Mouse (Mus musculus) thymus, postnatal 14 days (tissue): ENCODE data around the gene Zbtb40.

Experiments used
- DNase-seq: peaks from one replicate; pipeline ENCODE4 v3.0.0; 2021

Zbtb40 gene

GRCm38 (mm10) chr4:136969503-136970276 is 78.9 kb downstream of the Zbtb40 start:
- DNase-seq: no peak

GRCm38 (mm10) chr4:136969096-136969495 is 79.5 kb downstream of the Zbtb40 start:
- peak; percentile 5 for DNase-seq

DNA sequence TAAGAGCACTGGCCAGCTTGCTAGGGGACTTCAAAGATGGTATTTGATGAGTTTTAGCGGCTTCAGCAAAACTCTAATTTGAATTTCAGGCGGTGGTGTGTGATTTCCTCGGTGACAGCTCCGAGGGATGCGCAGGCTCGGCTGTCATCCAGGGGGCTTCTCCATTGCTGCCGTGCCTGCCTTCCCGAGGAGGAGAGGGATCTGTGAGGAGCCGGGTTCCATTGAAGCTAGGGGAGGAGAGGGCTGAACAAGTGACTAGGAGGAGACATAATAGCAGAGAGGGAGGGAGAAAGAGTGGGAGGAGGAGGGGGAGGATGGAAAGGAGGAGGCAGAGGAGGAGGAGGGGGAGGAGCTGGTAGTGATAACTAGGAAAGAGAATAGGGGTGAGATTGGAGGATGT is 81.1 kb downstream of the Zbtb40 start:
- DNase-seq: no peak

- no peak for DNase-seq
Measured at GRCm38 (mm10) chr4:136966493-136967390, 81.9 kb downstream of the Zbtb40 start.

- no peak for DNase-seq
Measured at GRCm38 (mm10) chr4:136964990-136965421, 83.6 kb downstream of the Zbtb40 start.

GRCm38 (mm10) chr4:136962447-136962846 is 86.2 kb downstream of the Zbtb40 start:
- DNase-seq: no peak

DNA sequence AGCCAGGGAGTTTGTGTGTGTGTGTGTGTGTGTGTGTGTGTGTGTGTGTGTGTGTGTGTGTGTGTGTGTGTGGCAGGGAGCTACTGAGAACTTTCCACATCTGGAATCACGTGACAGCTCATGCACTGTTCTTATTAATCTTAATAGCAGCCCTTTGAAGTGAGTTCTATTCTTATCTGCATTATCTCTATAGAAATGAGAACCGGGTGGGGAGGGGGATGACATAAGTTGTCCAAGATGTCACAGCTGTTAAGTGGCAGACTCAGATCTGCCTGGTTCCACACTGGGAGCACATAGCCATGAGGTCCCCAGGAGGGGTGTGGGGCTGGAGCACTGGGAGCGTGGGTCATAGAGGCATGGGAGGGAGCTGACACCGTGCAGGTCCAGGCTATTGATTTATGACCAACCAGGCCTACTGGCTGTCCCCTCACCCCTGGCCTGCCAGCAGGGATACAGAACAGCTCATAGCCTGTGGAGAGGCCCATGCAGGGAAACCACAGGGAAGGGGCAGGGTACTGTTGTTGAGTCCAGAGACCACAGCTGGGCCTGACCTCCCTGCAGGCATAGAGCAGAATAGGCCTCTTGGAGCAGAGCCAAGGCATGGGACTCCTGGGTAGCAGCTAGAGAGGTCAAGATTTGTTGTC is 86.8 kb downstream of the Zbtb40 start:
- no peak for DNase-seq

GRCm38 (mm10) chr4:136960581-136960980 is 88.0 kb downstream of the Zbtb40 start:
- no peak for DNase-seq

DNA sequence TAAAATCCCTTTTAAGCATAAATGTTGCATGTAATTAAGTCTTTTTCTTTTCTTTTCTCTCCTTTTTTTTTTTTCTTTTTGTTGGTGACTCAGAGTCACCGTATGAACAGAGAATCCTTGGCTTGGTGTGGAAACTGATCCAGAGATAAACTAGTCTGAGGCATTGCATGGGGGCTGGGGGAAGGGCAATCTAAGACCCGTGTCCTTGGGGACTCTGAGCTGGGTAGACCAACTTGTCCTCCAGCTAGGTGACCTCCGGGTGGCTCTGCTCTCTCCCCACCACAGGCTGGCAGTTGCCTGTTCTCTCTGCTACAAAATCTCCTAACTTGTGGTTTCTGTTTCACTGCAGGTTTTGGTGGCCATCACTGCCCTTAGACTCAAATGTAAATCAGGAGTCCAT is 88.5 kb downstream of the Zbtb40 start:
- no peak for DNase-seq

- no peak for DNase-seq
Measured at GRCm38 (mm10) chr4:136956751-136957446, 91.7 kb downstream of the Zbtb40 start, which contains the start of gene Epha8. TSS of gene Epha8 (minus strand) at chr4:136956816.

- DNase-seq: no peak
Measured at GRCm38 (mm10) chr4:136954562-136954961, 94.0 kb downstream of the Zbtb40 start.

GRCm38 (mm10) chr4:136949266-136949989 is 99.2 kb downstream of the Zbtb40 start:
- no peak for DNase-seq

DNA sequence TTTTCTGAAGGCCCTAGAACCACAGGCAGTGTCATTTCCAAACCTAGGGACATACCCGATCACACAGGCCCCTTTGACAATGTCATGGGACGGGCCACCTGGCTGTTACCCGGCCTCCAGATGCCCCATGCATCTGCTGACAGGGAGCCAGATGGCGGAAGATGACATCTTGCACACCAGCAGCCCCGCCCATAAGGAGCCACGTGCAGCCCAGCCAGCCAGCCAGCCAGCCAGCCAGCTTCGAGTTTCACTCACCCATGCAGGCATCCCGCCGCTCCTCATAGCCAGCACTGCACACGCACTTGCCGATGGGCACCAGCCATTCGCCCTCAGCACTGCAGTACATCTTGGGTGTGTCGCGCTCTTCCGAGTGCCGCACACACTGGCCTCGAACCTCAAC is 103.2 kb downstream of the Zbtb40 start:
- DNase-seq: no peak

GRCm38 (mm10) chr4:136944558-136945350 is 103.8 kb downstream of the Zbtb40 start:
- no peak for DNase-seq

DNA sequence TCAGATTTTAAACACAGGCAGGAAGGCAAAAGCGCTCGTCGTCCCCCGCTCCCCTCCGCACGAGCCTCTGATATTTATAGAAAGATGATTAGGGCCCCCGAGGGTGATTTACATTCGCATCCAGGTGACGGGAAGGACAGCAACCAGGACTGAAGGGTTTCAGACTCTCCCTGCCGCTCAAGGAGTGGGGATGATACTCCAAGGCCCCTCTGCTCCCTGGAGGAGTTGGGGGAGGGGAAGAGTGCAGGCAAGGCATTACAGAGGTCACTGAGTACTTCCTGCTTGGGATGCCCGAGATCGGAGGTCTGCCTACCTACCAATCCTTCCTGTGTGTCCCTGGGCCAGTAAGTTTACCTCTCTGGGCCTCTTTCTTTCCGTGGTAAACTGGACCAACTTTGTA is 105.4 kb downstream of the Zbtb40 start:
- no peak for DNase-seq

DNA sequence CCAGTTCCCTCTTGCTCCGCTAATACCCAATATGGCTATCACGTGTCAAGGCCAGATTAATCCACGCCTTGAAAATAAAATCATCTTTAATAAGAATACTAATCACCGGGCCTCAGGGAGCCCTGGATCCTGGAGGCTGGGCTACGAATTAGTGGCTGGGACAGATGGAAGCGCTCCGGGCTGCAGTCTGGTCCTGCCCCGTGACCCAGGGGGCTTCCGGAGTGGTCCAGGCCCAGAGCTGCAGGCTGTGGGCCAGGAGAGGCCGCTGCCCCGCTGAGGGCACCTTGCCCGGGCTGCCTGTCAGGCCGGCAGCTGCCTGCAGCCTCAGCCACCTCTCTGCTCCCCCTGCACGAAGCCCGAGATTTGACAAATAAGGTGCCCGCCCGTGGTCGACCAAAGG is 105.8 kb downstream of the Zbtb40 start:
- no peak for DNase-seq

DNA sequence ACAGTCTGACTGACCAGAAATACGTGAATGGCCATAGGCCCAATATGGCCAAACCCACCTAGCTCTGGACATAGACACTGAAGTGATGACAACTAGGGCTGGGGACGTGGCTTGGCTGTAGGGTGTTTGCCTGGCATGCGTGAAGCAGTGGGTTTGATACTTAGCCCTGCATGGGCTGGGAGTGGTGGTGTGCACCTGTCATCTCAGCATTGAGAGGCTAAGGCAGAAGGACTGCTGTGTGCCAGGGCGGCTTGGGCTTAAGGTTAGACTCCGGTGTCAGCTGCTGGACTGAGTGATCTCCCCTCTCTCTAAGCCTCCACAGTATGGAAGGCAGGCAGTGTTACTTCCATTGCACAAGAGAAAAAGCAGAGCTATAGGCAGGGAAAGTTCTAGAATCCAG is 110.7 kb downstream of the Zbtb40 start:
- DNase-seq: no peak

DNA sequence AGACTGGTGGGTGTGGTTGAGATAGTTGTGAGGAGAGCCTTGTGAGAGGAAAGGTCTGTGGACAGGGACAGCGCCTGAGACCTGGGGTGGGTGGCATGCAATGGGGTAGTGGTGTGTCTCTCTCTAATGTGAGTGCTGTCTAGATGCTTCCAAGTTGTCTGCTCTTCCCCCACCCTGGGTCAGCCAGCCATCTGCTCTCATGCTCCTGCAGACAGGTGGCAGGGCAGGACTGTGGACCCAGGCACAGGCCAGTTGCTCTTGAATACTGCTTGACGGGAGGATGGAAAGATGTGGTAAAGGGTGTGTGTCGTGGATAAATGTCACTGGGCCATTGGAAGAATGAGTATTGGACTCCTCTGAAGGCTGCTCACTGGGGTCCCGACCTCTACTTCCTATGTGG is 111.3 kb downstream of the Zbtb40 start:
- DNase-seq: no peak

DNA sequence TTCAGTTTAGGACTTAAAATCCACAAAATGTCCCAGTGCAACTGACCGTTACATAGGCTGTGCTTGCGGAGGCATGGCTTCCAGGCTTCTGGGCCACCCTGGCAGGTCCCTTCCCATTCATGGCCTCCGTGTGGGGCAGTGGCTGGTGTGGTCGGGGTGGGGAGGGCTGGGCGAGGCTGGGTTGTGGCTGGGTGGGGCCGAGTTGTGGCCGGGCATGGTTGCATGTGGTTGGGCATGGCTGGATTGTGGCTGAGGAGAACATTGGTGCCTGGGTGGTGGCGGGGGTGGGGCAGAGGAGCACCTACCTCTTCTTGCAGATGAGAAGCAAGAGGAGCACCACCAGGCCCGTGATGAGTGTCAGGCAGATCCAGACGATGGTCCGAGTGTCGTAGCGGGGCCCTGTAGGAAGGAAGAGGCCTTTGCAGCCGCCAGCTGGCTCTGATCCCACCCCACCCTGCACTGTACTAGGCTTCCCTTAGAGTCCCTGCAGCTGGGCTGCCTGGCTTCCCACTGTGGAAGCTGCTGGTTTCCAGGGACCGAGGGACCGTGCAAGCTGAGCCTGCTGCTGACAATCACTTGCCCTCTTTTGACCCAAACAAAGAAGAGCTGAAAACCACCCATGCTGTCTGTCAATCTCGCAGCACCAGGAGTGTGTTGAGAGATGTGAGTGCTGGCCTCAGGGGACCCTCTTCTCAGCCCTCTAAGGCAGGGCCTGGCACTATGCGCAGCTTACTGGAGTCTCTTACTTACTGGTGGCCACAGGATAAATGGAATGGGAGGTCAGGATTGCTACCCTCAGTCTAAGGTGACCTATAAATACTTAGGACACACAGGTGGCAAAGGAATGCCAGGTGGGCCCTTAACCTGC is 113.6 kb downstream of the Zbtb40 start:
- DNase-seq: no peak

GRCm38 (mm10) chr4:136930474-136930873 is 118.1 kb downstream of the Zbtb40 start:
- no peak for DNase-seq
